Mouse (Mus musculus) right cerebral cortex, adult 2 months (tissue): Measurements from ENCODE around the gene Opcml.

Source experiments
- DNase-seq, 2 experiments: peaks; one replicate each; pipeline ENCODE4 v3.0.0; 2021 to 2022; ENCODE audit warnings: low spot score in 2 of 2

Gene Opcml

DNA sequence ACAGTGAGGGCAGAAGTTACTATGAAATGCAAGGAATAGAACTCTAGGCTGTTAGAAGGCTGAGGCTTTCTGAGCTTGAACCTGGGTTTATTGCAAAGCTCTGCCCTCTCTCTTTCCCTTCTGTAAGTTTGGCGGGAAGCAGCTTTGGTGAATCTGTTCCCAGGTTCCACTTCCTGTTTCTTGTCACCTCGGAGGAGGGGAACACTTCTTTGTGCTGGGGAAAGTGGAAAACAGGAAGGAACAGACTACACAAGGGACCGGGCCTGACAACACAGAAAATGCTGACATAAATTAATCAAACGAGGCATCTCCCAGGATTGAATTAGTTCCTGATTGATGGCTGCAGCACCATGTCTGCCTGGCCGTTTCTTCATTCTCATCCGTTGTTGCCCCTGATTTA, 363.2 kb downstream of the Opcml start:
- DNase-seq = no peak

DNA sequence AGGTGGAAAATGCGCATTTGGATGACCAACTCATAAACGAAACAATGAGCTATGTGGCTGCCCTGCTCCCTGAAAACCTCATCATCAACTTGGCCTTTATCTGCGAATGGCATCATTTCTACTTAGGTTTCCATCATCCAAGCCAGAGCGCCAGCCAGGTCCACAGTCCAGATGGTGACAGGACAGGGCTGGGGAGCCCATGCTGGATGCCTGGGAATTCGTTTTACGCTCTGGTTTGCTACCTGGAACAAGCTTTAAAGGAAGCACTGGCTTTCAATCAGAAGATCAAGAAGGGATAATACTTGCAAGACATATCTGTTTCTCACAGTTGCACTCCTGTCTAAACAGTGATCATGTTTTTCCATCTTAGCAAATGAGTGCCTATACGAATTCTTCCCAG, 366.5 kb downstream of the Opcml start:
- DNase-seq = no peak

GRCm38 (mm10) chr9:28160953-28161352, 370.4 kb downstream of the Opcml start:
- no peak for DNase-seq

- DNase-seq = no peak
Measured at GRCm38 (mm10) chr9:28163946-28164345, 373.4 kb downstream of the Opcml start.

DNA sequence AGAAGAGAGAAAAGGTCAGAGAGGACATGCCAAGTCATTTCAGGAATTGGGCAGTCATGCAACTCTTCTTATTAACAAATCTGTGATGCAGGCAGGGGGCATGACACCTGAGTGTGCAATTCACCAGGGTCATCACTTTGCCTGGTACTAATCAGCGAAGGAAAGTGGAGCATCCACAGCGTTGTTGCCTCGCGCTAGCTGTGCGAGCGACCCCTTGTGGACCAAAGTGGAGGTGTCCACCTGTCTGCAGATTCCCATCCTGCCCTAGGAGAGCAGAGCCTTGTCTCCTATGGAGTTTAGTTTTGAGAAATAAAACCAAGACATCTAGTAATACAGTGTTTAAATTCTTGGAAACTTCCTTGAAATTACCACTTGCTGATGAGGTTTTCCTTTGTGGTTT, 381.3 kb downstream of the Opcml start:
- peak; percentile 67 to 70 for DNase-seq

DNA sequence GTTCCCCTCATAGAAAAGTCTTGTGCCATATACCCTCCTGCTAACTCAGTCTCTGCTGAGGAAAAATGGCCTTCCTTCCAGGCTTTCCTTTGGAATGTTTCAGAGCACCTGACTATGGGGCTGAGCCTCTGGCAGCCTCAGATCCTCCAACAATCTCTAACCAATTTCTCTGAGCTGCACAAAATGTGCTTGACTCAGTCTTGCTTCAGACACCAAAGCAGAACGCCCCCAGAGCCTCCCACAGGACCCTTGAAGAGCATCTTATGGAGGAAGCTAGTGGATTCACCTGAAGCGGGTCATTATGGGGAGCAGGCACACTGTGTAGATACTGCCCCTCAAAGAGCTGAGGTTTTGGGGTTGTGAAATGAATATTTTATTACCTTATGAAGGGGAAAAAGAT, 386.5 kb downstream of the Opcml start:
- DNase-seq = no peak

DNA sequence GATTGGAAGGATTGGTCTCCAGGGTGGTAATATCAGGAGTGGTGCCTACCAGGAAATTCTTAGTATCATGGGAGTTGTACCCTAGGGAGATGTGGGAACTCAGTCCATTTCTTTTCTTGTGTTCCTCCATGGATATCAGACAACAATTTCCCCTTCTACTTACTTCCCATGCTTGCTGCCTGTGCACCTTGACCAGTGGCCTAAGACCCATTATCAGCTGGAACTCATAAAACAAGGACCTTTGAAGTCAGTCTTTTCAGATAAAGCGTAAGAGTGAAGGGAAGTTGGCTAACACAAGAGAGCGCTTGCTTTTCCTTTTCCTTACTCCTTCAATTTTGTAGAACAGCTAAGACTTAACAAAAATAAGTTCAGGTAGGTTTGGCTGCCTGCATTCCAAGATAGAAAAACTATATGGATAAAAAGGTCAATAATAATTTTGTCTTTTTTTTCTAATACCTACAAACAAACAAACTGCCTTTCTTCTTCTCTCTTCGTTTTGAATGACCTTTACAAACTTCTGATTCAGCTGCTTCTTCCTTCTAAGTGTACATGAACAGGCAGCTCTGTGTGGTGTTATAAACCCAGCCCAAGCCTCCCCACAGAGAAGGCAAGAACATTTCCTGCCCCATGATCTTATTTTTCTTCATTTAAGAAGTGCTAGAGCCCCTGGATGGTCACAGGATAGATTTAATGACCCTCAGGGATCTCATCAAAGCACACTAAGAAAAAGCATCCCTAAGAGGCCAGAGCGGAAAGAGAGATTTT, 387.7 kb downstream of the Opcml start:
- DNase-seq = no peak

DNA sequence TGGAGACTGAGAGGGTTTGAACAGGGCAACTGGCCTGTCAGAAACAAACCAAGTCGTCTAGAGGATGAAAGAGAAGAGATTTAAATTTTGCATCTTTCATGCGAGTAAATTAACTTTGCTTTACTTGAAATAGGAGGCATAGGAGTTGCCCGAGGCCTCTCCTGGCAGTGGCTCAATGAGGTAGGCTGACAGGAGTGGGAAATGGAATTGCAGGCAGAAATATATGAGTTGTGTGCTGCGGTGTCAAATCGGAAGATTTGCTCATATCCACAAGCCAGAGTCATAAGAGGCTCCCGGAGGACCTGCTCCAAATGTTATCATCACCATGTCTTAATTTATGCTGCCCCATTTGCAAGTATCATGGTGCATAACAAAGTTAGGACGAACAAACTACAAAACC, 391.3 kb downstream of the Opcml start:
- DNase-seq = no peak

DNA sequence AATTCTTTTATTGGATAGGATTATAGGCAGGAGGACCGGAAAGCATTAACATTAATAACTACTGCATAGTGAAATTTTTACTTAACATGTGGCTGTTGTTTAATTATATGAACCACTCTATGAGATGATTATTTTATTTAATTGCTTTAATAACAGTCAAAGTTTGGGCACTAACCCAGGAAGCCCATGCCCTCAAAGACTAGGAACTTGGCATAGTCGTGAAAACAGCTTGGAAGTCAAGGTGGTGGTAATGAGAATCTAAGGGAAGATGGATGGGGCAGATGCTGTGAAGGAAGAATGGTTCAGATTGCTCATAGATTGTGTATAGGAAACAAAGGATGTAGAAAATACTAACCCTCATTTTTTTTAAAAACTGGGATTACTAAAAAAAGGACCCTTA, 399.7 kb downstream of the Opcml start:
- no peak for DNase-seq

GRCm38 (mm10) chr9:28190751-28191150, 400.2 kb downstream of the Opcml start:
- DNase-seq = no peak

DNA sequence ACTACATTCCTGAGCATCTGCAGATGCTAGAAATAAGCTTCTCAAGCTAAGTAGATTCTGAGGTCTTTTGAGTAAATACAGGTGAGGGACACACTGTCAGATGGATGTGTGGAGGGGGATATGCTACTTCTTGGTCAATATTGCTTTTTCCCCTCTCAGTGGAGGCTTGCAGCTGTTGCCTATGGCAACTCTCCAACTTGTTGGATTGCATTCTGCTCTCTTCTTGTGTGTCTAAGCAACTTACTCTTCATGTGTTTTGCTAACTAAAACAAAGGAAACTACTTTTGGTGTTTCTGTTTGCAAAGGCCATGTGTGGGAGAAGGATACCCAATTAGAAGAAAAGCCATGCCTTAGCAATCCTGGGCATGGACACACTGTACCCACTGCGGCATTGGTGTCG, 406.0 kb downstream of the Opcml start:
- no peak for DNase-seq

- no peak for DNase-seq
Measured at GRCm38 (mm10) chr9:28197061-28197460, 406.5 kb downstream of the Opcml start.

GRCm38 (mm10) chr9:28197631-28198030, 407.1 kb downstream of the Opcml start:
- DNase-seq = peak; percentile 67 to 78

DNA sequence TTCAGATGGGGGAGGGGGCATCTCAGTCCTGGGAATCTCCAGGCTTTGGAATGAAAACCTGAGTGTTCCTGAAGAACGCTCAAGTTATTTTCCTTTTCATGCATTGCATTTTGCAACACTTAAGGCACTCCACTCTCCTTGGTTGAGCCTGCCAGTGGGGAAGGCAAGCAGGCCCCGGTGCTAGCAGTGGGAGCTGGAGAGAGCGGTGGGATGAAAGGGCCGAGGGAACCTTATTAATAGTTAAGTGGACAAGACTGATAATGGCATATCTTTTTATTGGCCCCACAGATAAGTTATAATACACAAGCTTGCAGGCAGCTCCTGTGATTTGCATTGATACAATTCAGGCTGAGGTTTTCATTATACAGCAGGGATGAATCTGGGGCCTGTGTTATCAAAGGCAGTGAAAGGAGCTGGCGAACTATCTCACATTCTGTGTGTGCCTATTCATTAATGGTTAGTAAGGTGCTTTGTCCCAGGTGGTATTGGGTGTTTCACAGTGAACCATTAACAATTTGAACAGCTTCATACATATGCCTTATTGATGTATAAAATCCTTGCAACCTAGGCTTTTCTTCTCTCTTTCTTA, 407.6 kb downstream of the Opcml start:
- no peak for DNase-seq

DNA sequence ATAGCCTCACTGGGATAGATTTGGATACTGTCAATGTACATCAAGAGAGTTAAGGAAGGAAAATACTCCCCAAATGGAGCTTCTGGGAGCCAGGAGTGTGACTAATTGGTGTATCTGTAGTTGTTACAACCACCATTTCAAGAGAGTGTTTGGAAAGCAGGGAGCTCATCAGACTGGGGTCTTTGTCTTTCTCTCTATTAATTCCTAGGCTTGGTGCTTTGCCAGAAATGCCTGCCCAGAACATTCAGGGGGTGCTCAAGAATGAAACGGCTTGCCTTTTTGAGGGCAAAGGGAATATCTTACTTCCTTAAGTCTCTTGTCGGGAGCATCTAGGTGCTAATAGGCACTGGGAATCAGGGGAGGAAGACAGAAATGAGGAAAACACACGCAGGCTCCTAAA, 416.9 kb downstream of the Opcml start:
- DNase-seq = no peak

DNA sequence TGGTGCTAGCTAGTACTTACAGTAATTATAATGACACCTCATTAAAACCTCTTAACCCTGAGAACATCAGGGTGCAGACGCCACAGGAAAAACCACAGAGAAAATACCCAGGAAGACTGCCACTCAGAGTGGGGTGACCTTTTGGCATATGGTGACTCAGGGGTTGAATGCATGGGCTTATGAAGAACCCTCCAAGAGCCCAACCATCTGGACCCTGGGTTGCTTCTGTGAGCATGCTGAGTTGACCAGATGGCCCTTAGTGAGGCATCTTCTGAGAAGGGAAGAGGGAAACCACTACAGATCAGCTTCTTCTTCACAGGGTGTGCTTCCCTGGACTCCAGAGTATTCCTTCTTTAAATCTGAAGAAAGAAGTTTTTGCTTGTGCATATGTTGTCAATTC, 418.1 kb downstream of the Opcml start:
- no peak for DNase-seq

- DNase-seq = no peak
Measured at GRCm38 (mm10) chr9:28211877-28212276, 421.3 kb downstream of the Opcml start.

GRCm38 (mm10) chr9:28213893-28214292, 423.3 kb downstream of the Opcml start:
- no peak for DNase-seq

- peak in 1 of 2 experiments; percentile 28 for DNase-seq
Measured at GRCm38 (mm10) chr9:28218026-28218646, 427.6 kb downstream of the Opcml start.

GRCm38 (mm10) chr9:28222726-28223125, 432.2 kb downstream of the Opcml start:
- no peak for DNase-seq

DNA sequence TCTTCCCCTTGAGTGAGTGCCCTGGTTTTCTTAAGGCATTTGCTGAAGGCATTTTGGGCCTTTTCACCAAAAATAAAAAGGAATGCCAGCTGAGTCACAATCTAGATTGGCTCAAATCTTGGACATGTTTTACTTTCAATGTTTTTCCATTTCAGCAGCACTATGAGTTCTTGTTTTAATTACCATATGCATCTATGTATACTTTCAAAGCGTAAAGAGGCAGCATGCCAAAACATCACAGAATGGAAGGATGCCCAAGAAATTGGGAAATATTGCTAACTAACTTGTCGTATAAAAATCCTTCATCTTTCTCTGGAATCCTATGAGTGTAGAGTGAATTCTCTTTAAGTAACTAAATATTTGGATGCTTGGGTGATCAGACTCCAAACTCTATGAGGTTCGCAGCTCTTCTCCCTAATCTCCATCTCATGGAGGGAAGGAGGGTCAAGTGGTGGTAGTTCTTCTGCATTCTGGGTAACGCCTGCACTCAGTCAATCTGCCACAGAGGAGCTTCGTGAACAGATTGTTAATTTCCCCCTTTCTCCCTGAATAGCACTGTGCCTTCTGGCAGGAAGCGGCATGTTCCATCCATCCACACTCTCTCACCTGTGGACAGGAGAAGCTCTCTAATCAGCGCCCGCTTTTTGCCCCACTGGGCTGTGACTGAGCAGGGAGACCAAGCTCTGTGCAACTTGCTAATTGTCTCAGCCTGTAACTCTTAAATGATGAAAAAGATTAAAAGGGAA, 435.4 kb downstream of the Opcml start:
- peak; percentile 50 to 58 for DNase-seq

- peak; percentile 59 to 64 for DNase-seq
Measured at GRCm38 (mm10) chr9:28226570-28226951, 436.0 kb downstream of the Opcml start.
